Mouse (Mus musculus) adrenal gland, postnatal 4 days (tissue): ENCODE data around the gene Lin54. TPM values are rescaled to one million over a fixed set of nuclear protein-coding genes. Genes with fewer than 3 reads are reported as not detected.
A peak's percentile ranks its signal among the peaks of the same experiment; 100 is the strongest.

Source experiments
- DNase-seq, 2 experiments: peaks; one replicate each; pipeline ENCODE4 v3.0.0; 2021 to 2022; ENCODE audit warnings: low spot score in 2 of 2, mixed read lengths in 2 of 2
- microRNA-seq: library from miRNA; unstranded; fragments of <30 nt; microRNA quantifications from one replicate; pipeline ENCODE4 v1.2.0, GENCODE M21; 2021
- total RNA-seq, 2 experiments: library from RNA; stranded (reverse); gene quantifications; 2 replicates each; pipeline ENCODE4 v1.2.3; 2021

The Lin54 gene
- total RNA-seq, 2 experiments from 2014 or later = 15.7 to 19.2 TPM

DNA sequence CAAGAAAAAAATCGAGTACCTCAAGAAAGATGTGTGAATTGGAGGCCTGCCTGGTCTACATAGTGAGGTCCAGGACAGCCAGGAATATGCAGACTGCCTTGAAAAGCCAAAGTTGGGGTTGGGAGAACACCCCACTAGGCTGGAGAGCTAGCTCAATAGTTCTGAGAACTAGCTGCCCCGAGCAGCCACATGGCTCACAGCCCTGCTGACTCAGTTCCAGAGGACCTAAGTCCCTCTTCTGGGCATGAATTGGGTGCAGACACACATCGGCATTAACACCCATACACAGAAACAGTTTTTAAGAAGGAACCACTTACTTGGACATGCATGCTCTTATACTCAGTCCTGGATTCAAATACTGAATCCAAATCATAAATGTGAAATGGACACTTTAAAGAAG lies 76.2 kb downstream of the Lin54 start:
- no peak for DNase-seq

- no peak for DNase-seq
Measured at GRCm38 (mm10) chr5:100423626-100424025, 76.8 kb downstream of the Lin54 start.

GRCm38 (mm10) chr5:100418861-100419260 lies 81.6 kb downstream of the Lin54 start:
- no peak for DNase-seq

DNA sequence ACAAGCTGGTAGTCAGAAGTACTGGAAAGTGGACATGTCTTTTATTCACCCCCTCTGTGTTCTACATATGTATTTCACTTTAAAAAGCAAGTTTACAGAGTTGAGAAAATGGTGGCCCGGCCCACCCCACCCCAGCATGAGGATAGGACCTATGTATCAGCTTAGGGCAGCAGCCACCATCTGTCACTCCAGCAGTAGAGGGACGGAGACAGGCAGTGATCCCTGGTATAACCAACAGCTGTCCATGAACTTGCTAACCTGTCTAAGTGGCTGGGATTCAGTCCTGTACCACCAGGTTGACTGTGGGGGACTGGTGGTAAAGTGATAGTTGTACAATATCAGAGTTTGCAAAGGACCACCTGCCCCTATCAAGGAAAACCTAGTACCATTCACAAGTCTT lies 82.4 kb downstream of the Lin54 start:
- DNase-seq = no peak

DNA sequence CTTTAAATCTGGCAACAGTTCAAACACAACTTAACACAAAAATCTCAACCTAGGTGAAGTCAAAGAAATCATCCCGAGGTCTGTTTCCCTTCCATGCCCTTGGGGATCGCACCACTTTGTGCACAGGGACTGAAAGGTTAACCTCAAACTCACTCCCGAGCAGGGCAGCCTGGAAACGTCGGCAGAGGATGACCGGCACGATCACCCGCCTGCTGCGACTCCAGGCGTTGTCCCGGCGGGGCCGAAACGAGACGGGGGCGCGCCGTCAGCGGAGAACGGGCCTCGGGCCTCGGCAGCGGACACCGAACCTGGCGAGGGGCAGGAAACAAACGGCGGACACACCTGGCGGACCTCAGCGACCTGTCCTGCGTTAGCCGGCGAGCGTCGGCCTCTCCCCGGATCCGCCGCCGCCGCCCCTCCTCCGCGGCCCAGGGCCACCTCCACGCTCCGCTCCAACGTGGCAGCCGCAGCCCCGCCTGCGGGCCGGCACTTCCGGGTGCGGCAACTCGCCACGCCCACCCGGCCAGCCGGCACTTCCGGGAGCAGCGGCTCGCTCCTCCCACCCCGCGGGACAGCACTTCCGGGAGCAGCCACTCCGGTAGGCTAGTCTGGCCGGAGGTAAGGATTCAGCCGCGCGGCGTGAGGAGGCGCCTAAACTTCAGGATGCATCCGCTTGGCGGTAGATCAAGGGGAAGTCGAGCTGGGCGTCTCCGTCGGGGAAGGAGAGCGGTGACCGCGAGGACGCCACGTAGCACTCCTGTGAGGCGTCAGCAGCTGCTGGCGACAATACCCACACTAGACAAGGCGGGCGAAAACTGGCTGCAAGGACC lies 84.5 kb downstream of the Lin54 start, which contains the start of gene Sec31a:
Gene Sec31a (minus strand): TSS at position 474 of the 830 bp plus-strand sequence.
- peak; percentile 92 to 95 for DNase-seq

DNA sequence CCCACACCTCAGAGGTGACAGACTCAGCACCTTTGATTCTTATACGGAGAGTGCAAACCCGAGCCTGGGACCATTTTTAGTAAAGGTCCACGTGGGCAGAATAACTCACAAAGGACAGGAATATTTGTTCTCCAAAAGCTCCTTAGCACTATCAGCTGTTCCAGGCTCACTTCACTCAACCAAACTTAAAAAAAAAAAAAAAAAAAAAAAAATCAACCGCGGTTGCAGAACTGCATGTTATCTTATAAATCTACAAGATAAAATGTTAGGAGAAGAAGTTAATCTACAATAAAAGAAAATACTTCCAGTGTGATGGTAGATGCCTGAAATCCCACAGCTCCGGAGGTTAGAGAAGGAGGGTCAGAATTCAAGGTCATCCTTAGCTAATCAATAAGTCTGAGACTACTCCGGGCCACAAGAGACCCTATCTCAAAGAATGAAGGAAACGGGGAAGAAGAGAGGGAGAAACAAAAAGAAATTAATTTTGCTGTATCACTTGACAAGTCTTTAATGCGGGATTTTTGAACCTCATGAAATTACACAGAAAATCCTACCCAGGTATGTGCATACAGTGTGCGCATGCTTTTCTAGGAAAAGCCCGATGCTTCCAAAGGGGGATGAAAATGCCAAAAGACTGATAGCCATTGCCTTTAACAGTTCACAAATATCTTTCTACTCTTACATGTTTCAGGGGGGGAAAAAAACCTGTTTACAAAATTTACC lies 85.8 kb downstream of the Lin54 start:
- no peak for DNase-seq

DNA sequence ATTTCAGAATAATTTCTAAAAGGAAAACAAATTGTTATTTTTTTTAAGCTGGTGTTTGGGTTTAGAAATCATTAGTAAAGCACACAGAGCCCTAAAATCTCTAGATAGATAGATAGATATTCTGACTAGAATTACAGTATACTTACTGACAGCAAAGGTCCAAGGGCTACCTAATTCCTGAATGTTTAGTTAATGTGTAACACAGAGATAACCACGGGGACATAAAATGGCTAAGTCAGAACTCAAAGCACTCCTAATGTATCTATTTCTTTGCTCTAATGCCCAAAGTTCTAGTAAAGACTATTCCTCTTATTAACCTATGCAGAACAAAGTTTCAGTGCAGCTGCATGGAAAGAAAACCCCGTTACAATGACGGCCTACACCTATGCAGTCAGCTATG lies 87.6 kb downstream of the Lin54 start:
- DNase-seq = no peak

GRCm38 (mm10) chr5:100410281-100410680 lies 90.2 kb downstream of the Lin54 start:
- DNase-seq = no peak

- DNase-seq = no peak
Measured at GRCm38 (mm10) chr5:100408485-100408884, 92.0 kb downstream of the Lin54 start.

DNA sequence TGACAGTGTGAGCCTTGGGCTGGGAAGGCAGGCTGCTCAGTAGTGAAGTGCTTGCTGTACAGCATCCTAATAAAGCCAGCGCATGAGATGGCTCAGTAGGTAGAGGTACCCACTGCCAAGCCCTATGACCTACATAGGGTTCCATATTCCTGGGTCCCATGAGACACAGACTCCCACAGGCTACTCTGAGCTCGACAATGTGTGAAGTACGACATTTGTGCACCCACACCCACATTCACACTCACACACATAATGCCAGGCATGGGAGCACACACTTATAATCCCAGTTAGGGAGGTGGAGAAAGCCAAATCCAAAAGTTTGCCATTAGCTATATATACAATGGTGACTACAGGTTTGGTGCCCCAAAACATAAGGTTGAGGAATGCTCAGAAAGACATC lies 103.7 kb downstream of the Lin54 start:
- DNase-seq = no peak

DNA sequence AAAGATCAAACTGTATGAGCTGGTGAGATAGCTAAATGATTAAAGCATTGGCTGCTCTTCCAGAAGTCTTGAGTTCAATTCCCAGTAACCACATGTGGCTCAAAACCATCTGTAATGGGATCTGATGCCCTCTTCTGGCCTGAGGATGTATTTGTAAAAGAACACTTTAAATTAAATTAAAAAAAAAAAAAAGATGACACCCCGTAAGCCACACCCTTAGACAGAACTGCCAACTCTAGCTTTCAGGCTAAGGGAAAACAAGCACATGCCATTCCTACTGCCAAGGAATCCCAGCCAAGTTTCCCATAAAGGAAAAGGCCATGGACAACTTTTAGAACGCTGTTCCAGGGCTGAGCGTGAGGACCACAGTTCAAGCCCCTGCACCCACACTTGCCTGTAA lies 106.8 kb downstream of the Lin54 start:
- no peak for DNase-seq

GRCm38 (mm10) chr5:100392436-100392955 lies 107.9 kb downstream of the Lin54 start:
- DNase-seq = peak in 1 of 2 experiments; percentile 19

Small RNA genes lying within 50 kb of the gene (microRNA-seq; reads per million reads assigned to microRNA genes)
- gene Gm23222 = not detected

Other genes with a start within 250 kb of the Lin54 start
- gene Sec31a, start 84.4 kb downstream of the Lin54 start, total RNA-seq = 100 to 1,000 TPM; 155 to 171 TPM
- 10 to 100 TPM; 78.6 to 80.2 TPM for gene Cops4, start 17.7 kb upstream of the Lin54 start, total RNA-seq
- 10 to 100 TPM; 16.7 to 21.5 TPM for gene Plac8, start 71.6 kb upstream of the Lin54 start, total RNA-seq
- gene Coq2, start 174.5 kb upstream of the Lin54 start, total RNA-seq = 10 to 100 TPM; 56.4 to 57.1 TPM
- 1 to 10 TPM; 2.0 to 2.3 TPM for gene Hpse, start 219.1 kb upstream of the Lin54 start, total RNA-seq